Mouse (Mus musculus) intestine, embryonic 15.5 days (tissue): Measurements from ENCODE around the gene Tlr3. TPM values are rescaled to one million over a fixed set of nuclear protein-coding genes. Genes with fewer than 3 reads are reported as not detected.

Experiments
- ATAC-seq: fragments of 200-750 bp; cut with Nextera tagmentation; 2 replicates; pipeline ENCODE4 v1.8.0; 2017; ENCODE audit warnings: moderate TSS enrichment, moderate library complexity
- H3K27ac ChIP-seq: fragments of 300-500 bp; sonication (generic); 2 replicates; pipeline ENCODE4 v1.5.1; 2015; ENCODE audit warnings: mild to moderate bottlenecking, inconsistent platforms
- H3K27me3 ChIP-seq: fragments of 300-500 bp; sonication (generic); replicated peaks from 2 replicates; pipeline ENCODE4 v1.6.1; 2015; ENCODE audit warnings: inconsistent platforms
- H3K36me3 ChIP-seq: fragments of 300-500 bp; sonication (generic); 2 replicates; pipeline ENCODE4 v1.6.1; 2015; ENCODE audit warnings: inconsistent platforms
- H3K4me1 ChIP-seq: fragments of 300-500 bp; sonication (generic); replicated peaks from 2 replicates; pipeline ENCODE4 v1.6.1; 2015; ENCODE audit warnings: inconsistent platforms
- H3K4me2 ChIP-seq: fragments of 300-500 bp; sonication (generic); replicated peaks from 2 replicates; pipeline ENCODE4 v1.6.1; 2015; ENCODE audit warnings: mild to moderate bottlenecking, inconsistent platforms
- H3K4me3 ChIP-seq: fragments of 300-500 bp; sonication (generic); replicated peaks from 2 replicates; pipeline ENCODE4 v1.5.1; 2015; ENCODE audit warnings: inconsistent platforms
- H3K9ac ChIP-seq: fragments of 300-500 bp; sonication (generic); 2 replicates; pipeline ENCODE4 v1.6.1; 2015; ENCODE audit warnings: inconsistent platforms
- H3K9me3 ChIP-seq: fragments of 300-500 bp; sonication (generic); 2 replicates; pipeline ENCODE4 v1.6.1; 2016; ENCODE audit warnings: inconsistent platforms
- WGBS: fragments of 180-500 bp; shearing (Covaris S2); methylation state at CpG from one replicate; pipeline ENCODE4 v1.1.7; 2015; 5-methylcytosine and 5-hydroxymethylcytosine counted together
- polyA plus RNA-seq: library from polyadenylated mRNA; unstranded; fragments of >200 nt; fragmentation: Nextera tagmentation; extraction: Ambion mirVana; gene quantifications from 2 replicates; pipeline ENCODE4 v1.2.1, GENCODE M21; 2015

Tlr3 gene
- polyA plus RNA-seq, 1 experiment from 2014 or later: 2.3 TPM

GRCm38 (mm10) chr8:45381963-45382347, 28.9 kb downstream of the Tlr3 start, which contains the start of gene Fam149a:
Gene Fam149a, minus strand, starts transcription at chr8:45382291.
- ATAC-seq: no peak
- H3K9me3 ChIP-seq: no peaks in the 10 kb centered on the region
- H3K4me2 ChIP-seq: peak within 1 kb of the TSS; percentile 82
- H3K4me1 ChIP-seq: peaks cover 11% of the 10 kb centered on the region
- 5% methylated on average over 6 of the region's 6 CpGs for WGBS
- no peak within 1 kb of the TSS for H3K27ac ChIP-seq
- peak within 1 kb of the TSS; percentile 31 for H3K9ac ChIP-seq
- H3K27me3 ChIP-seq: peaks cover 13% of the 10 kb centered on the region; the same call in 1 of the 2 replicates
- H3K4me3 ChIP-seq: peak within 1 kb of the TSS; percentile 30
- H3K36me3 ChIP-seq: no peaks in the 10 kb centered on the region

GRCm38 (mm10) chr8:45381075-45381962, 29.6 kb downstream of the Tlr3 start:
- Histone ChIP-seq H3K4me1 (peaks cover 11% of the 10 kb centered on the region), H3K27me3 (peaks cover 13% of the 10 kb centered on the region; the same call in 1 of the 2 replicates), H3K27ac (no peak overlapping the region), H3K36me3 (no peaks in the 10 kb centered on the region), H3K9me3 (no peaks in the 10 kb centered on the region), H3K4me2 (peak overlapping the region; percentile 82), H3K4me3 (peak overlapping the region; percentile 30), H3K9ac (peak overlapping the region; percentile 31)
- ATAC-seq: peak; percentile 36
- 3% methylated on average over 38 of the region's 38 CpGs for WGBS

- H3K27me3 ChIP-seq: peaks cover 13% of the 10 kb centered on the region; the same call in 1 of the 2 replicates
- H3K27ac ChIP-seq: no peak overlapping the region
- H3K4me2 ChIP-seq: peak overlapping the region; percentile 82
- H3K36me3 ChIP-seq: no peaks in the 10 kb centered on the region
- ATAC-seq: 0 out of 2 replicates have a peak, but pooled peaks have one; percentile 3
- H3K9ac ChIP-seq: no peak overlapping the region
- H3K4me3 ChIP-seq: no peak overlapping the region
- WGBS: 26% methylated on average over 4 of the region's 4 CpGs
- no peaks in the 10 kb centered on the region for H3K9me3 ChIP-seq
- peaks cover 11% of the 10 kb centered on the region for H3K4me1 ChIP-seq
Observed at GRCm38 (mm10) chr8:45380598-45380997, 30.3 kb downstream of the Tlr3 start.

GRCm38 (mm10) chr8:45374071-45374470, 36.8 kb downstream of the Tlr3 start:
- Histone ChIP-seq H3K4me2 (no peak overlapping the region), H3K27me3 (no peaks in the 10 kb centered on the region), H3K4me3 (no peak overlapping the region), H3K27ac (no peak overlapping the region), H3K4me1 (no peaks in the 10 kb centered on the region), H3K9ac (no peak overlapping the region), H3K9me3 (no peaks in the 10 kb centered on the region), H3K36me3 (no peaks in the 10 kb centered on the region)
- WGBS: 77% methylated on average over 3 of the region's 3 CpGs
- no peak for ATAC-seq

GRCm38 (mm10) chr8:45367154-45367553, 43.7 kb downstream of the Tlr3 start:
- Histone ChIP-seq H3K9me3 (no peaks in the 10 kb centered on the region), H3K27me3 (no peaks in the 10 kb centered on the region), H3K4me1 (no peaks in the 10 kb centered on the region), H3K4me2 (no peak overlapping the region), H3K27ac (no peak overlapping the region), H3K9ac (no peak overlapping the region), H3K4me3 (no peak overlapping the region), H3K36me3 (no peaks in the 10 kb centered on the region)
- 92% methylated on average over 1 of the region's 1 CpGs for WGBS
- ATAC-seq: no peak

- no peaks in the 10 kb centered on the region for H3K9me3 ChIP-seq
- H3K4me3 ChIP-seq: no peak overlapping the region
- WGBS: 49% methylated on average over 1 of the region's 1 CpGs
- no peaks in the 10 kb centered on the region for H3K36me3 ChIP-seq
- no peaks in the 10 kb centered on the region for H3K27me3 ChIP-seq
- no peak overlapping the region for H3K9ac ChIP-seq
- H3K4me2 ChIP-seq: no peak overlapping the region
- no peak for ATAC-seq
- no peaks in the 10 kb centered on the region for H3K4me1 ChIP-seq
- H3K27ac ChIP-seq: no peak overlapping the region
Observed at GRCm38 (mm10) chr8:45363220-45363619, 47.7 kb downstream of the Tlr3 start.

- H3K4me1 ChIP-seq: no peaks in the 10 kb centered on the region
- H3K27ac ChIP-seq: no peak overlapping the region
- H3K9me3 ChIP-seq: no peaks in the 10 kb centered on the region
- no peaks in the 10 kb centered on the region for H3K27me3 ChIP-seq
- H3K9ac ChIP-seq: no peak overlapping the region
- 69% methylated on average over 6 of the region's 6 CpGs for whole genome bisulfite sequencing
- ATAC-seq: no peak
- H3K36me3 ChIP-seq: no peaks in the 10 kb centered on the region
- H3K4me3 ChIP-seq: no peak overlapping the region
- no peak overlapping the region for H3K4me2 ChIP-seq
Observed at GRCm38 (mm10) chr8:45362323-45362722, 48.6 kb downstream of the Tlr3 start.

GRCm38 (mm10) chr8:45359091-45359605, 51.7 kb downstream of the Tlr3 start:
- Histone ChIP-seq H3K4me2 (peak overlapping the region; percentile 83), H3K4me3 (no peak overlapping the region), H3K27me3 (no peaks in the 10 kb centered on the region), H3K4me1 (no peaks in the 10 kb centered on the region), H3K9me3 (no peaks in the 10 kb centered on the region), H3K36me3 (no peaks in the 10 kb centered on the region), H3K9ac (no peak overlapping the region), H3K27ac (no peak overlapping the region)
- no peak for ATAC-seq
- WGBS: 74% methylated on average over 6 of the region's 6 CpGs

- Histone ChIP-seq H3K27ac (no peak overlapping the region), H3K36me3 (no peaks in the 10 kb centered on the region), H3K9ac (peak overlapping the region; percentile 66), H3K9me3 (no peaks in the 10 kb centered on the region), H3K4me2 (peak overlapping the region; percentile 83), H3K27me3 (no peaks in the 10 kb centered on the region), H3K4me3 (peak overlapping the region; percentile 58), H3K4me1 (no peaks in the 10 kb centered on the region)
- 2% methylated on average over 48 of the region's 49 CpGs for WGBS
- peak; percentile 79 for ATAC-seq
Observed at GRCm38 (mm10) chr8:45358132-45358918, 52.6 kb downstream of the Tlr3 start.

- 72% methylated on average over 6 of the region's 6 CpGs for WGBS
- no peak overlapping the region for H3K27ac ChIP-seq
- no peaks in the 10 kb centered on the region for H3K36me3 ChIP-seq
- H3K4me1 ChIP-seq: no peaks in the 10 kb centered on the region
- H3K9me3 ChIP-seq: no peaks in the 10 kb centered on the region
- no peaks in the 10 kb centered on the region for H3K27me3 ChIP-seq
- no peak overlapping the region for H3K4me2 ChIP-seq
- no peak for ATAC-seq
- H3K4me3 ChIP-seq: no peak overlapping the region
- H3K9ac ChIP-seq: no peak overlapping the region
Observed at GRCm38 (mm10) chr8:45355809-45356208, 55.1 kb downstream of the Tlr3 start.
